Mouse (Mus musculus) testis, postnatal 10 days (tissue): Measurements from ENCODE around the gene 4930486L24Rik.
A peak's percentile ranks its signal among the peaks of the same experiment; 100 is the strongest.
"Not testable (repeated sequence)": the region's sequence is repeated elsewhere in the genome, so short reads cannot be mapped to it uniquely, and the experiment has no call there.

ENCODE experiments used
- DNase-seq: peaks from one replicate; pipeline ENCODE4 v3.0.0; 2021; ENCODE audit warnings: low spot score

4930486L24Rik gene

DNA sequence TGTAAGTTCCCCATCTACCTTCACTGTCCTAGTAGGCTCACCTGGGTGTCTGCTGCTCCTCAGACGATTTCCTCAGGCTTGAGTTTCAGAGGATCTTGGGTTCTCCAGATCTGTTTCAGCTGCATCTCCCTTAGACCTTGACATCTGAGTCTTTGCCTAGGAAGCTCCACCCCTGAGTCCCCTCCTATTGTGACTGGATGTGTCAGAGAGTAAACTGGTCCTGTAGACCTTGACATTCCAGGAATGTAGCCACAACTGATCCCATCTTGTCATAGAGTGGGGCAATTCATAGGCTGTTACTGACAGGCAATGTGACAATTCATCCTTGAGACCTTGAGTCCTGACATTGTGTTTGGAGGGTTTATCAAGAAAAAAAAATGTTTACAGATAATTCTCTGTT lies at the start of gene 4930486L24Rik:
Gene 4930486L24Rik, minus strand, starts transcription at position 195 of the 400 bp plus-strand sequence.
- DNase-seq: no peak

DNA sequence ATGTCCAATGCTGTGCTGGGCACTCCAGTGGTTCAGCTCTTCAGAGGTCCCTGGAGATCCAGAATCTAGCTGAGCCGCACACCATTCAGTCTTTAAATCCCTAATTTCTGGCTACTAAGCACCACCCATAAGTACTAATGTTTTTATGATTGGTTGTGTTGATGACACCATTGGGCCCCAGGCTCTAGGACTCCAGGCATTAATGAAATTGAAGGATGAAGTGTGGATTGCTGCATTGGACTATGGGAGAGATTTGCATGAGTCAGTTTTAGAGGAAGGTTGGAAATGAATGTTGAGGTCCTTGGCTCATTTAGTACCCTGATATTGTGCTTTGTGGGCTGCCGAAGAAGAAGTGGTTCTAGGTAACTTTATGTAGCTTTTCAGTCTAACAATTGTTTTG lies 40.5 kb upstream of the 4930486L24Rik start, which contains the start of gene Tpbpb:
Gene Tpbpb, minus strand, starts transcription at position 101 of the 400 bp plus-strand sequence.
- not testable (repeated sequence) for DNase-seq

GRCm38 (mm10) chr13:60897328-60897727 lies 33.1 kb upstream of the 4930486L24Rik start, which contains the start of gene Ctla2b:
Gene Ctla2b, minus strand, starts transcription at chr13:60897447.
- no peak for DNase-seq

GRCm38 (mm10) chr13:60896794-60897193 lies 32.5 kb upstream of the 4930486L24Rik start, which contains the start of gene Gm49392:
Gene Gm49392, minus strand, starts transcription at chr13:60896894.
- not testable (repeated sequence) for DNase-seq

GRCm38 (mm10) chr13:60895406-60896160 lies 31.3 kb upstream of the 4930486L24Rik start:
- no peak for DNase-seq

DNA sequence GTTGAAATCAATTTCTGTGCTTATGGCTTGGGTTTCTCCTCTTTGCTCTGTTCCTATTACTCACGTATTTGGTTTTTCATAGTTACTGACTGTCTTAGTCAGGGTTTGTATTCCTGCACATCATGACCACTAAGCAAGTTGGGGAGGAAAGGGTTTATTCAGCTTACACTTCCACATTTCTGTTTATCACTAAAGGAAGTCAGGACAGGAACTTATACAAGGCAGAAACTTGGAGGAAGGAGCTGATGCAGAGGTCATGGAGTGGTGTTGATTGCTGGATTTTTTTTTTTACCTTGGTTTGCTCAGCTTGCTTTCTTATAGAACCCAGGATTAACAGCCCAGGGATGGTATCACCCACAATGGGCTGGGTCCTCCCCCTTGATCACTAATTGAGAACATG lies 28.0 kb upstream of the 4930486L24Rik start:
- no peak for DNase-seq

DNA sequence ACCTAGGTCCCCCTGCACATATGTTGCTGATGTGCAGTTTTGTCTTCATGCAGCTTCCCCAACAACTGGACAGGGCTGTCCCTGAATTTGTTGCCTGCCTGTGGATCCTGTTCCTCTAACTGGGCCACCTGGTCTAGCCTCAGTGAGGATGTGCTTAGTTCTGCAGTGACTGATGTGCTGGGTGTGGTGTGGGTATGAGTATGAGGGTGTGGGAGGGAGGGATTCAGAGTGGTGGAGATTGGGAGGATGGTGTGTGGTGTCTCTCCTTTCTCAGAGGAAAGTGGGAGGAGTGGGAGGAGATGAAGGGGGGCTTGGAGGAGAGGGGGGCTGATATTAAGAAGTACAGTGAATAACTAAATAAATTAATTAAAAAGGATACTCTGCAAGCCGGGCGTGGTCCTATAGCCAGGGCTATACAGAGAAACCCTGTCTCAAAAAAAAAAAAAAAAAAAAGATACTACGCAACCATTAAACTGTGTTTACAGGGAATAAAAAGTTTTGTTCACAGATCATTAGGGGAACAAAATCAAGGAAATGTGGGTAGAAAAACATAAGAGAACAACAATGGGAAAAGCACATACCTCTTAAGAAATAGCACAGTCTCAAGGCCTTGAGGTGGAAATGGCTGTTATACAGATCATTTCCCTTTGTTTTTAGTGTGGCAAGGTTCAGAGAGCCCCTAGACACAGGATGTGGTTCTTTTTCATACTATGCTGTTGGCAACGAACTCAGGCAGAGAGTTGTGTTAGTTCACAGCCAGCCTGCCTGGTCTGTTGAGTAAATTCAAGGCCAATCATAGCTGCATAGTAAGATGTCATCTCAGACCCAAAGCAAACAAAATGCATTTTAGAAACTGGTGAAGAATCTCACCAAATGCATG lies 15.8 kb downstream of the 4930486L24Rik start:
- DNase-seq: no peak

DNA sequence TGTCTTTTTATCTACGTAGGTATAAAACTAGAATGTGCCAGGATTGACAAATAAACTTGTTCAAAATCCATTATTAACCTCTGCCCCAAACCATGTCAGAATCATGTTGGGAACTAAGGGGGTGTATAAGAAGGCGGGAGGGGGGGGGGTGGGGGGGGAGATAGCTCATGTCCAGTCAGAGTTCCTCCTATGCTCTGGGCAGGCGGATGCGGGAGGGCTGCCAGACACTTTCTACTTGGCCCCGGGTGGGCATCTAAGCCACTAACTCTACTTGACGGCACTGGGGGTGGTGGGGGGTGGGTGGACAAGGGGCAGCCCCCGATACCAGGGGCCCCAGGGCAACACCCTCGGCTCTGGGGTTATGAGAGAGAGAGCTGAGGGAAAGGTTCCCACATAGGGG lies 21.1 kb downstream of the 4930486L24Rik start:
- no peak for DNase-seq

- no peak for DNase-seq
These were observed 21.6 kb downstream of the 4930486L24Rik start for GRCm38 (mm10) chr13:60842703-60843102.

- no peak for DNase-seq
These were observed 24.8 kb downstream of the 4930486L24Rik start for GRCm38 (mm10) chr13:60839353-60839902.

- no peak for DNase-seq
These were observed 38.2 kb downstream of the 4930486L24Rik start for GRCm38 (mm10) chr13:60826052-60826451.

- no peak for DNase-seq
These were observed 43.6 kb downstream of the 4930486L24Rik start for GRCm38 (mm10) chr13:60820486-60821175.

GRCm38 (mm10) chr13:60819469-60819868 lies 44.8 kb downstream of the 4930486L24Rik start:
- peak; percentile 75 for DNase-seq

- no peak for DNase-seq
These were observed 50.6 kb downstream of the 4930486L24Rik start for GRCm38 (mm10) chr13:60813722-60814121.

DNA sequence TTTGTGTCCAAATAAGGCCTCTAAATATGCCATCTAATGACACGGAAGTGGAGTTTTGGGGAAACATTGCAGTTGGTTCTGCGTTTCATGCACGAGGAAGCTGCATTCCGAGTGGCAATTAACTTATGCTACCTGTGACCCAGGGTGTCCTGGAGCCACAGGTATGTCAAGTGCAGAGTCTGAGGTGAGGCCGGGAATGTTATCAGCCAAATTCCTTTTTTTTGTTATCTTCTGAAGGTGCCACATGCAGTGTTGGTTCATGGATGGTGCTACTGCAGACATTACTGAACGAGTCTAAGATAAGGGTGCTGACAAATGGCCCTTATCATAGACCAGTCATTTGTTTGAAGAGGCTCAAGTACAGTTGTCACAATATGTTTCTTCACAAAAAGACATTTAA lies 51.5 kb downstream of the 4930486L24Rik start:
- DNase-seq: no peak

- DNase-seq: no peak
These were observed 54.6 kb downstream of the 4930486L24Rik start for GRCm38 (mm10) chr13:60809690-60810089.

GRCm38 (mm10) chr13:60802749-60803148 lies 61.5 kb downstream of the 4930486L24Rik start, which contains the start of gene Ctsll3:
Gene Ctsll3, minus strand, starts transcription at chr13:60802849.
- DNase-seq: no peak
